Mouse (Mus musculus): ENCODE measurements around the gene Slc22a22. TPM values are rescaled to one million over a fixed set of nuclear protein-coding genes. Genes with fewer than 3 reads are reported as not detected.
"Not testable (repeated sequence)": the region's sequence is repeated elsewhere in the genome, so short reads cannot be mapped to it uniquely, and the experiment has no call there.

The Slc22a22 gene
- total RNA-seq, 1 experiment from 2014 or later, result not detected

DNA sequence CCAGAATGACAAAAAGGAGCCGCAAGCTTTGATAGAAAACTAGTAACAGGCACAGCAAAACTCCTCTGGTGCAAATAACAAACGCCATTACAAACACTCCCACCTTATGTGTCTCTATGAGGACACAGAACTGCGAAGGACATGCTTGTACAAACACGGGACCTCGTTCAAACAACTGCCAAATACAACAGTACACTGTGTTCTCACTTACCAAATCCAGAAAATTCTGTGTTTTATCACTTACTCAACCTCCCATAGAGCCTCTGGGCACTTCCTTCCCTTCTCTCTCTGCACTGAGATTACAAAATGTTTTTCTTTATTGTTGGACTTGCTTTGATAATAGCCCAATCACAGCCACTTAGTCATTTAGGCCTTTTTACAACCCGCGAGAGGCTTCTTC lies 97.0 kb downstream of the Slc22a22 start:
- DNase-seq, result no peak

DNA sequence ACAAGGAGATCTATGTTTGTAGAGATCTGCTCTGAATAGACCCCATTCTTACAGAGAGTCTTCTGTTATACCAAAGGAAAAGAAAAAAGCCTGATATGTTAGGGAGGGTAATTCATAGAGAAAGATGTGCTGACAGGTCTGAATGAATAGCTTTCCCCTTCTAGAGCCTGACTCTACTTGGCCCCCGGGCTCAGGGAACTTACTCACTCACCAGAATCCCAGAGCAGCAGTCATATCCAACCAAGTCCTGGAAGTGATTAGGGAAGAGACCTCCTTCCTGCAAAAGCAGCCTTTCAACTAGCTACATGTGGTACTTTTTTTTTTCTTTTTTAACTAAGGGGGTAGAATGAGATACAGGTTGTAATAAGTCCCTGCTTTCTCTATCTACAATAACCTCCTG lies 111.0 kb downstream of the Slc22a22 start:
- DNase-seq, result no peak

DNA sequence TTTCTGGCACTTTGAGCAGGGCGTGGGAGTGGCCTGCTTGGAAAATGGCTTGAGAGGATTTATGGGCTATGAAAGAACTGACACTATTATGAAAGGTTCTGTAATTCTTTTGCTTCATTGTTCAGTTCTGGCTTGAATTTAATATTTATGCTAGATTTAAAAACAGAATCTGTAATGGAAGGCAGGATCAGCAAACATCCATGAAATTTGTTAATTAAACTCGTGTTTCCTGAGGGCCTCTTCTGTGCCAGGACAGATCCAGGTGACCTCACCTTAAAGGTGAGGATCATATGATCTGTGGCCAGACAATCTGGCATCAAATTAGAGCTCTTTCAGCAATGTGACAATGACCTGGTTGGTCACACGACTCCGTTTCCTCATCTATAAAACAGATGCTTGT lies 122.1 kb downstream of the Slc22a22 start:
- DNase-seq, result no peak

DNA sequence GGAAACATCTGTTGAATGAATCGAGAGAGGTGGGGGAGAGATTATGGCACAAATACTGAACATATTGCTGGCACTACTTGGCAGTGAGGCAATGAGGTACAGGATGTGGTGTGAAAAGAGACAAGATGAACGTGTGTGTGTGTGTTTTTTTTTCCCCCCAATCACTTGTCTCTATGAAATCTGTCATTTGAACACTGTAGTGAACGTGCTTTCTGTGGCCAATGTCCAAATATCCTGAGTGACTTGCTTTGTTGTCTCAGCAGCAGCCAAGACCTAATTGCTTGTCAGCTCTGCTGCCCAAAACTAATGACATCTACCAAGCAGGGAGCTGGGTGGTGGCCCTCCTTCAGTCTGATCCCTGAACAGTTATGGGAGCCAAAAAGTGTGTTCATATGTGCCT lies 136.9 kb downstream of the Slc22a22 start:
- DNase-seq, result no peak

DNA sequence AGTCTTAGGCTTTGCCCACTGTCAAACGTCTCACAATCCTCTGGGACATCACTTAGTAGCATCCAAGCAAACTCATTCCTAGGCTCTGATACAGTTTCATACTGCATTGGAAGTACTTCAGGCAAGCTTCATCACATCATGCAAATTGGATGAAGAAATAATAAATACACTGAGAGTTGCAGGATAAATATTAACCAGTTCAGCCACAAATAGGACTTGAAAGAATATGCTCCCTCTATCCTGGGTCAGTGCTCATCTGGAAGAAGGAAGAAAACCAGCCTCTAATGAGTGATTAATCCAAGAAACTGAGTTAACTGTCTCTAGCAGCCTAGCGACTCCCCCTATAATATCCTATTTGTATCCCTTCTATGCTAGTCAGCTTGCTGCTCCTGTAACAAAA lies 146.1 kb downstream of the Slc22a22 start:
- DNase-seq, result no peak

DNA sequence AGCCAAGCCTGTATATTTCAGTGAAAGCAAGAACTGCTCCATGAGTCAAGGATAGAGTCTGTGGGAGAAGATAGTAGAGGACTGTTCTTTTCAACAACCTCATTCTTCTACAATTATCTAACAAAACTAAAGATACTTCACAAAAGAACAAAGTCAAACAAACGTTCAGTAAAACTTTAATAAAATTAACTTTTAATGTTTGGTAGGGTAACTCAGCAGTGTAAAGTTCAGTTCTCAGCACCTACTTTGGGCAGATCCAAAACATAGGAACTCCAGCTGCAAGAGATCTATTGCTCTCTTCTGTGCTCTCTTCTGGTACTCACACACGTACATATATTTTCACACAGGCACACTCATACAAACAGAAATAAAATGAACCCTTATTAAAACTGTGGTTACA lies 159.4 kb downstream of the Slc22a22 start:
- no peak for DNase-seq

DNA sequence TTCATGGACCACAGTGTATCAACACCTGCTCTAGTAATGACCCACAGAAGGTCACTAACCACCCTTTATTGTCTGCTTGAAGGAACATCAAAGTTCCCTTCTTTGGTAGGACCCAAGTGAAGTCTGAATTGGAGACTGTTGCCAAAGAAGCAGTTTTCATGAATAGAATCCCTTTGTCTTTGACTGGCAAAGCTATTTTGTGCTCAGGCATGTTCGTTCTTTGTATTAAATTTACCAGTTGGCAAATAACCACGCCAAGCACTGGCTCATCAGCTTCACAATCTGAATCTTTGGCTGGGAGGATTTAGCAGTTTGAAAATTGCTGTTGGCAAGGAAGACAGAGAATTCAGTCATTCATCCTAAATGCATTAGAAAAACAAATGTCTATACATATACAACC lies 160.9 kb downstream of the Slc22a22 start:
- DNase-seq, result no peak

DNA sequence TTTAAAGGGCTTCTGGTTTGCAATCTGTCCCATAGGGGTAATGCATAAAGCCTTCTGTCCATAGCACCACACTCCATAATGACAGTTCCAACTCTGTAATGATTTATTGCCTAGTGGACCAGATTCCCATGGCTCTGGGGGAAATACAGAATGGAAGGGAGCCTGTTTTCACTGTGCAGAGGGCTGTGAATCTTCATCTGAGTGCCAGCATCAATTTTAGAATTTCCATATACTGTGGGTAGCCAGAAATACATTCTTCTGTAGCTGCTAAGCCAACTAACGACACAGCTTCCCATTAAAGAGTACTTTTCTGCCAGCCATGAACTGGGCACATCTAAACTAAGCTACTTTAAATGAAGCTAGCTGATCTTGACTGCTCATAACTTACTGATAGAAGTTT lies 174.7 kb downstream of the Slc22a22 start:
- no peak for DNase-seq

DNA sequence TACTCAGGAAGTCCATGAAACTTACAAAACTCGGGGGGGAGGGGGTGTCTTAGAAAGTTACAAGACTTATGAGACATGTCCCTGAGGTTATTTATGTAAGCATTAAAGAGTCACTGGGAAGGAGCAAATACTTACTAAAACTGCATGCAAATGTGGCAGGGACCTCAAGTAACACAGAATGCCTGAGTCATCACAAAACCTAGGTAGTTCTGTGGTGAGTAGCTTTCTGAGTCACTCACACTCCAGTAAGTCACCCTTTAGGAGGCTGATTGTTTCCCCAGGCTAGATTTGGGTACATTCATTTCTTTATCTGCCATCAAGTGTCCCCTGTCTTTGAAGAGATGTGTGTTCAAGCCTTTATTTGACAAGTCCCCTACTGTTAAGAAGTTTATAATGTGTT lies 198.9 kb downstream of the Slc22a22 start:
- DNase-seq, result no peak

DNA sequence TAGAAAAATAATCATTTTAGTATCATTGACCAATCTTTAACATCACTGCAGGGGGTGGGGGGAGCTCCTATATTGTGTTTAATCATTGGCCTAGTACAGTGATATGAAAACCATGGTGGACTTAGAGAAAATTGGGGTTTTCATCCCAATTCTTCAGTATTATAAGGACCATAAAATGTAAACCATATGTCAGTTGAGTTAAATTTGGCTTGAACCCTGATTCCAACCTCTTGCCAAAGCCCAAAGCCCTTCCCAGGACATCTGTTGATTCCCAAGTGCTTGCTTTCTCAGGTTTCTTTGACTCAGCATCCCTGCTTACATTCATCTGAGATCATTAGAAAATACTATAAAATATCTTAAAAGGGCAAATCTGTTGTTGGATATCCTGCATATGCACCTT lies 201.0 kb downstream of the Slc22a22 start:
- no peak for DNase-seq

DNA sequence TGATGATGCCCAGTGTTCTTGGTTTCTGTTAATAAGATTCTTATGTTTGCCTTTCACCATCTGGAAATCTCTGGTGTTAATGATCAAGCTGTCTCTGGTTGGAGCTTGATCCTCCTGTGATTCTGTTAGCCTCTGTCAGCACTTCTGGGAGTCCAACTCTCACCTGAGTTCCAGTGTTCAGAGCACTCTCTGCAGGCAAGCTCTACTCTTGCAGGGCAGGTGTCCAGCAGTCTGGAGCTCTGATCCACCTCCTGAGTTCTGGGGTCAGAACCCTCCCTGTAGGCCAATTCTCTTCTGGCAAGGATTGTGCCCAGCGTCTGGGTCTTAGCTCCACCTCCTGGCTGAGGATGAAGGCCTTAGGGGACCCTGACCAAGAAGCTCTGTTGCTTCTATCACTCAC lies 237.4 kb downstream of the Slc22a22 start:
- not testable (repeated sequence) for DNase-seq

DNA sequence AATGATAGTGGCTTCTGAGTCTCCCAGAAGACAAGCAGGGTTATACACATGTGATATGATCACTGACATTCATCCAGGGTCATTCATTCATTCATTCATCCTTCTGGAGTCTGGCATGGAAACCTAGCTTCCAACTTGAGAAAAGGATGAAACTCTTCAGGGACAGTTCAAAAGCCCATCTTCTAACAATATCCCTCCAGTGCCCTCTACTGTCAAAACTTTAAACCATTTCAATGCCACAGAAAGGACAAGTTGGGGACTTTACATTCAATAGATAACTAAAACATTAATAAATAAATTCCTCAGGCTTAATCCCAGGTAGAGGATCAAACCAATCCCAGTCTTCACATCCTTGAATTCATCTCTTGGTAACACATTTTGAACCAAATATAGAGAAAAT lies 247.0 kb downstream of the Slc22a22 start:
- DNase-seq, result no peak

DNA sequence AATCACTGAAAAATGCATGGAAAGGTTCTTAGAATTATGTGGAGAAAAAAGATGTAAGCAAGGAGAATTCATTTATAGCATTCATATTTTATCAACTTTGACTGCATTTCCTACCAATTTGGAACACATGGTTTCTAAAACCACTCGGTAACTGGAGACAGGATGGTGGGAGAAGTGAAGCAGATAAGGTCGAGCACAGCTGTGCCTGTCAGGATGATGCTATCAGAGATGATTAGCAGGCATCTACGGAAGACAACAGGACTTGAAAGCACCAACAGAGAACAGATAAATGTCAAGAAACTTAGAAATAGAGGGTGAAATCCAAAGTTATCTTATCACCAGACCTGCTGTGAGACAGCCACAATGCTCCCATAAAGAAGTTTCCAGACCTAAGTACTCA lies 272.1 kb downstream of the Slc22a22 start:
- no peak for DNase-seq

DNA sequence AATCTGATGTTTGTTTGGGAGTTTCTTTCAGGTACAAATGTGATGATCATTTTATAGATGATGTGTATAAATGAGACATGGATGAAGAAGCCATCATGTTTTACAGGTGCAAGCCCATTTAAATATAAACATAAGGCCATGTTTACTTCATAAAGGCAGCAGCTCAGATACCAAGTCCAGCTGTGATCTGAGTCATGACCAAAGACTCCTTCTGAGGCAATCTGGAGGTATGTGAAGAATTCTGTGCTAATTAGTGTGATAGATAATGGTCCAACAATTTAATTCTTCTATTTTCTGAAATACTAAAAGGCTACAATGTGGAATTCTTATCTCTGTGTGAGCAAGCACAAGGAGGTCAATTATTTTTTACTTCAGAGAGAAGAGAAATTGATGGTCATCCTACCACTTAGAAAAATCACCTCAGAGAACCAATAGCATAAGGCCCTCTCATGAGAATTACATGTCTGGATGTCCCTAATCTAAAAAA lies 272.9 kb downstream of the Slc22a22 start:
- no peak for DNase-seq
